Mouse (Mus musculus): Measurements from ENCODE around the gene Tbx6. TPM values are rescaled to one million over a fixed set of nuclear protein-coding genes. Genes with fewer than 3 reads are reported as not detected.
A peak's percentile ranks its signal among the peaks of the same experiment; 100 is the strongest.

The Tbx6 gene
- total RNA-seq (2021) = 1 to 10 TPM in 1 of 2 experiments, under 1 TPM in 1; 0.54 to 1.0 TPM
- long read RNA-seq, experiment 1 = 0 reads
- long read RNA-seq, experiment 2, partial matches to known transcripts = 1 of 3 reads
- long read RNA-seq, experiment 2, other reads (novel, unspliced or antisense) = 2 of 3 reads

DNA sequence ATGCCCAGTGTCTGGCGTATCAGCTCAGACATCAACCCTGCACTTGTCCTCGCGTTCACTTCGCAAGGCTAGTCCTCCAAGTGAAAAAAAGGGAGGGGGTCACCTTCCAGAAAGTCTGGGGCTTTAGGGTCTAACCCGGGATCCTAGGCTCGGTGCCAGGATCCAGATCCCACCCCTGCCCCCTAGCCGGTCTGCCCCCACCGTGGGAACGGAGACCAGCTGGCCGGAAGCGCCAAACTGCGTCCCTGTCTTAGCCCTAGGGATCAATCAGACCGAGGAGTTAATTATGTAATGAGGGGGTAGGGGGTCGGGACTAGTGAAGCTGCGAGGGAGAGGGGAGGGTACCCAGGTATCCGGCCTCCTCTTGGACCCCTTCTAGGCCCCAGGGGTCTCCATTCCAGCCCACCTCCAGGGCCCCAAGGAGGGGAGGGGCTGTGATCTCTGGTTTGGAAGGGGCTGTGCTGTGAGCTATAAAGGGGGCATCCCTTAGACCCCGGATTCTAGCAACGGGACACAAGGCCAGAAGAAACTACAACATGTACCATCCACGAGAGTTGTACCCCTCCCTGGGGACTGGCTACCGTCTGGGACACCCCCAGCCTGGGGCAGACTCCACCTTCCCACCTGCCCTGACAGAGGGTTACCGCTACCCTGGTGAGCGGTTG is at the start of gene Tbx6:
Gene Tbx6, plus strand, starts transcription at position 513 of the 665 bp plus-strand sequence.
- DNase-seq (ENCODE audit: low spot score in 2 of 2) = no peak
- TF ChIP-seq CTCF (conservative IDR thresholded peaks at IDR 0.05) = no peak
- Histone ChIP-seq H3K27ac (peak within 1 kb of the TSS; percentile 99), H3K4me3 (peak within 1 kb of the TSS; percentile 53)

DNA sequence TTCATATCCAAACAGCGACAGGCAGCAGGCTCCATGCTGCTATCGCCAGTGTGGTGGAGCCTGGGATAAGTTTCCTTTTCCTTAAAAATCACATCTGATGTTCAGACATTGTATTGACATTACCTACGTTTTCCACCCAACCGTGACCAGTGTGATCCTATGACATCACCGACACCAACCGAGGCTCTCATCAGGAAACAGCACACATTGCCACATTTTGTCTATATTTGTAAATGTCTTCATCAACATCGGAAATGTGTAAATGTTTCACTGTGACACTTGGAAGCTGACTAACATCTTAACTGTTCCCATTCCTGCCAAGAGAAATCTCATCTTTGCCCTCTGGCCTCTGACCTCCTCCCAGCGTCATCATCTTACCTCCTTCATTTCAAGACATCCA is 45.2 kb upstream of the Tbx6 start:
- no peak for DNase-seq (ENCODE audit: low spot score in 2 of 2)
- Histone ChIP-seq H3K4me3 (no peak overlapping the region), H3K27ac (no peak overlapping the region)
- no peak for TF ChIP-seq CTCF (conservative IDR thresholded peaks at IDR 0.05)

DNA sequence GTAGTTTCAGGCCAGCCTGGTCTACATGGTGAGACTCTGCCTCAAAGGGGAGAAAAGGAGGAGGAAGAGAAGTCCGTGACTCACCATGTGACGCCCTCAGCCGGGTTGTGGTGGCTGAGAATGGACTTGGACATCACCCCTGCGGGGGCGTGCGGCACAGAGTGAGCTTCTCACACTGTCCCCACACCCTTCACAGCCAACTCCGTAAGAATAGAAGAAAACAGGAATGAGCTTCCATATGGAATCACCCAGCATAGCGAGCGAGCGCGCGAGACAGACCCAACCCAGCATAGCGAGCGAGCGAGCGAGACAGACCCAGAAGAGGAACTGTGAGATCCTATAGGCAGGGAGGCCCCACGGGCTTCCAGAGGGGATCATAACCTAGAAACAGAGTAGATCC is 41.7 kb upstream of the Tbx6 start:
- Histone ChIP-seq H3K4me3 (peak overlapping the region; percentile 33; the same call in 1 of the 2 replicates), H3K27ac (no peak overlapping the region)
- no peak for TF ChIP-seq CTCF (conservative IDR thresholded peaks at IDR 0.05)
- no peak for DNase-seq (ENCODE audit: low spot score in 2 of 2)

DNA sequence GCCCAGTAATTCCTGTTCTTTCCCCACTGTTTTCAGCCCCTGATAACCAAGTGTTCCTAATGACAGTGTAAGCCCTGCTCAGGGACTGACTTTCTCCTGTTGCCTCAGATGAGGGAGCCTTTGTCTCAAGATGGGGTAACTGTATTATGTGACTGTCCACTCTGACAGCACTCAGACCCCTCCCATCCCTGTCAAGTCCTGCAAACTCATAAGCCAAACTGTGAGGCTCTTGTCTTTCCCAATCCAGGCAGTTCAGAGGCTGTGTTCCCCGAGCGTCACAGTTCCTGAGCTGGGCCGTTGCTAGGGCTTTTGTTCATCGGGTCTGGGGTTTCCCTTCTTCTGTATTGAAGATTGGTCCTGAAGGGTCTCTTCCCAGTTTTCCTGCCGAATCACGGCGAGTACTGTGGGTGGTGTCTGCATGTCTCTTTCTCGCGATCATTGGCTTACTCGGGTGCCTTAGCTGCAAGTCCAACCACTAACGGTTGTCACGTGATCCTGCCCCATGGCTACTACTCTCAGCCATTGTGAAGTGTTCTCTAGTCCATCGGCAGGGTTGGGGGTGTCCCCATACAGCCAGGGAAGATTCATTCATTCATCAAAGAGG is 41.0 kb upstream of the Tbx6 start:
- TF ChIP-seq CTCF (conservative IDR thresholded peaks at IDR 0.05) = no peak

DNA sequence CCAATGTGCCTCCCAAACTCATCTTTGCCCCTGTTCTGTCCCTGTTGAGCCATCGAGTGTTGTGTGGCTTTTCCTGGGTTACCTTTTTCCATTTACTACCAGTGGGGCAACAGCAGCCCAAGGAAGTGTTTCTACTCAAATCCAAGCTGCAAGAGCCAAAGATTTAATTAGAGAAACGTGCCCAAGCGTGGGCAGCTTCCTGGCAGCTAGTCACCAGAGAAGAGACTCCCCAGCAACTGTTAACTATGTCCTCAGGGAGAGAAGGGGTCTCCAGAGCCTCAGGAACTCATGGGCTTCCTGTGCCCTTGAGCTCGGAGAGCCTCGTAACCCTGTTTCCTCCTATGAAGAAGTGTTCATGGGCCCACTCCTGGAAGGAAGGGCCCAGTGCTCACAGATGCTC is 40.3 kb upstream of the Tbx6 start:
- H3K27ac ChIP-seq = no peak overlapping the region
- no peak overlapping the region for H3K4me3 ChIP-seq
- TF ChIP-seq CTCF (conservative IDR thresholded peaks at IDR 0.05) = no peak
- no peak for DNase-seq (ENCODE audit: low spot score in 2 of 2)

More for the DNA sequence above, 41.0 kb upstream of the Tbx6 start:
- no peak overlapping the region for H3K27ac ChIP-seq
- peak overlapping the region; percentile 33; the same call in 1 of the 2 replicates for H3K4me3 ChIP-seq
- DNase-seq (ENCODE audit: low spot score in 2 of 2) = no peak

DNA sequence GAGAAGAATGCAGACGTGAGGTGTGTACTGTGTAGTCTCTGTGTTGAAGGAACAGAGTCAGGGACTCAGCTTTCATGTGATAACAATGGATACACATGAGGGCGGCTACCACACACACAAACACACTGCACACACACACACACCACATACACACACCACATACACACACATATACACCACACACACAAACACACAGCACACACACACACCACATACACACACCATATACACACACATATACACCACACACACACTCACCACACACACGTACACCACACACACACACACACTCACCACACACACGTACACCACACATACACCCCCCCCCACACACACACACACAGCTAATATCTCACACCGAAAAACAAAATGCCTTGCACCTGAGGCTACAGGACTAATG is 39.8 kb upstream of the Tbx6 start:
- H3K27ac ChIP-seq = no peak overlapping the region
- DNase-seq (ENCODE audit: low spot score in 2 of 2) = no peak
- no peak for TF ChIP-seq CTCF (conservative IDR thresholded peaks at IDR 0.05)

DNA sequence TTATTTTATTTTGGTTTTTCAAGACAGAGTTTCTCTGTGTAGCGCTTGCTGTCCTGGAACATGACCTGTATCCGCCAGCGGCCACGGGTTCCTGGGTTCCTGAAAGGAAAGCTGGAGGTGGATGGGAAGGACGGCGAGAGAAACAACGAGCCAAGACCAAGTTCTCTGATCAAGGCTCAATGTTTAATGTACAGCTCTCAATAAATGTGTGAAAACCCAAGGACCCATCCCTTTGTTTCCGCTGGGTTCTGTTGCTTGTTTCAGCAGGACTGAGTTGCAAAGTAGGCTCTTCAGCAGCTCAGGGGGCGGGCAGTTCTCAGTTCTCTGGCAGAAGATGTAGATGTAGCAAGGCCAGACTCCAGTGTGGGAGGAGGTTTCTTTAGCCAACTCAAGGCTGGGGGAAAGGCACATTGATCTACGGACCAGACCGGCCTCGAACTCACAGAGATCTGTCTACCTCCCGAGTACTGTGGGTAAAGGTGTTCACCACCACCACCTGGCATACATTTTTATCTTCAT is 39.3 kb upstream of the Tbx6 start:
- DNase-seq (ENCODE audit: low spot score in 2 of 2) = no peak
- Histone ChIP-seq H3K27ac (no peak overlapping the region), H3K4me3 (no peak overlapping the region)
- no peak for TF ChIP-seq CTCF (conservative IDR thresholded peaks at IDR 0.05)

More for the DNA sequence above, 39.8 kb upstream of the Tbx6 start:
- H3K4me3 ChIP-seq = no peak overlapping the region

DNA sequence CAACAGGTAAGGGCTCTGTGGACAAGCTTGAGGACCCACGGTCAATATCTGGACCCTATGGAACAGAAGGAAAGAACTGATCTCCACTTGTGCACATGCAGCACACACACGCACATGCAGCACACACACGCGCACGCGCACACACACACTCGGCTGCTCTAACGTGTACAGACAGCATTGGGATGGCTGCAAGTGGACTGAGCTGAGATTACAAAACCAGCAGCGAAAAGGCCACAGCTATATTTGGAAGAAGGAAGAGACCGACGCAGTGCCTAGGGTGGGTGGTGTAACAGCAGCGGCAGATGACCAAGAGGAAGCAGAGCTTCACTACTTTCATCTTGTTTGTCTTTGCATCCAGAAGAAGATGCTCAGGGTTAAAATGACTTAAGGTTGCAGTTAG is 35.2 kb upstream of the Tbx6 start:
- no peak overlapping the region for H3K4me3 ChIP-seq
- DNase-seq (ENCODE audit: low spot score in 2 of 2) = no peak
- peak overlapping the region; percentile 61; the same call in 1 of the 2 replicates for H3K27ac ChIP-seq
- TF ChIP-seq CTCF (conservative IDR thresholded peaks at IDR 0.05) = no peak

DNA sequence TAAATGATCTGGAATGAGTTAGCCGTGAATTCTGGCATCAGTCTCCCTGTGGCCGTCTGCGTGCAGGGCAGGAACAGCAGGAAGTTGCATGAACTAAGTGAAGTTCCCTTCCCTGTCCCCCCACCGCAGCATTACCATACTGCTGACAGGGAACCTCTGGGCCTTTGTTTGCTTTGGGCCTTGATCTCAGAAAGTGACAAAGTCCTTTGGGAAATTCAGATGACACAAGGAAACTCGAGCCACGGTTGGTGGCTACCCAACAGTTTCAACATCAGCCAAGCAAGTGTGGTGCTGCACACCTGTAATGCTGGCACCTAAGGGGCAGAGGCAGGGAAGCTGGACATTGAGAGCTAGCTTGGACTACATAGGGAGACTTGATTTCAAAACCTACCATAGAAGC is 34.5 kb upstream of the Tbx6 start:
- Histone ChIP-seq H3K4me3 (no peak overlapping the region), H3K27ac (peak overlapping the region; percentile 61; the same call in 1 of the 2 replicates)
- no peak for DNase-seq (ENCODE audit: low spot score in 2 of 2)
- TF ChIP-seq CTCF (conservative IDR thresholded peaks at IDR 0.05) = no peak

DNA sequence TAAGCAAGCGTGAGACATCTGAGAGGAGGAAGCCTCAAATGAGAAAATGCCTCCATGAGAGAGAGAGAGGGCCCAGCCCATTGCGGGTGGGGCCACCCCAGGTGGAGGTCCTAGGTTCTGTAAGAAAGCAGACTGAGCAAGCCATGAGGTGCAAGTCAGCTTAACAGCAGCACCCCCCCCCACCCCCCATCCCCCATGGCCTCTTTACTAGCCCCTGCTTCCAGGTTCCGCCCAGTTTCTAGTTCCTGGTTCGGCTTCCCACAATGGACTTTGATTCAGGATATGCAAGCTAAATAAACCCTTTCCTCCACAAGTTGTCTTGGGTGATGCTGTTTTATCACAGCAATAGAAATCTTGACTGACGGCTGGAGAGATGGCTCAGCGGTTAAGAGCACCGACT is 32.5 kb upstream of the Tbx6 start:
- TF ChIP-seq CTCF (conservative IDR thresholded peaks at IDR 0.05) = no peak
- no peak for DNase-seq (ENCODE audit: low spot score in 2 of 2)
- H3K27ac ChIP-seq = no peak overlapping the region
- H3K4me3 ChIP-seq = no peak overlapping the region

DNA sequence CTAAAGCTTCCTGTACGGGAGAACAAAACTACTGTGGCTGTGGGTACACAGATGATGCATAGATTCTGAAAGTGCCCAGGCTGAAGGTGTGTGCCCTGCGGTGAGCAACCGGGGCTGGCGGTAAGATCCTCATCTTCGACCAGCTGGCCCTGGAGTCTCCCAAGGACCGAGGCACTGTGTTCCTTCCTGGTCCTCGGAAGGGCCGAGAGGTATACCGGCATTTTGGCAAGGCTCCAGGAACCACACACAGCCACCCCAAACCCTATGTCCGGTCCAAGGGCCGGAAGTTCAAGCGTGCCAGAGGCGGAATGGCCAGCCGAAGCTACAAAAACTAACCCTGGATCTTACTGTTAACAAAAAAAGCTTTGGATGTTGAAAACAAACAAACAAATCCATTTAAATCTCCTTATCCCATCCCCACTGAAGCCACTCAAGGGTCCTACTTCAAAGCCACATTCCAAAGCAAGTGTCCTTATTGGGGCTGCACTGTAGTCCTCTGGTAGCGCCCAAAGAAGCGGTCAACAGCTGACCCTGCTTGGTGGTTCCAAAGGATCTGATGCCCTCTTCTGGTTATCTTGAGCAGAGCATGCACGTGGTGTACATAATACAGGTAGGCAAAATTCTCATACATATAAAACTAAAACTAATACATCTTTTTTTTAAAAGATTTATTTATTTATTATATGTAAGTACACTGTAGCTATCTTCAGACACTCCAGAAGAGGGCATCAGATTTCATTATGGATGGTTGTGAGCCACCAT is 31.5 kb upstream of the Tbx6 start:
- Histone ChIP-seq H3K27ac (no peak overlapping the region), H3K4me3 (no peak overlapping the region)
- DNase-seq (ENCODE audit: low spot score in 2 of 2) = no peak
- peak; percentile 51 for TF ChIP-seq CTCF (conservative IDR thresholded peaks at IDR 0.05)

DNA sequence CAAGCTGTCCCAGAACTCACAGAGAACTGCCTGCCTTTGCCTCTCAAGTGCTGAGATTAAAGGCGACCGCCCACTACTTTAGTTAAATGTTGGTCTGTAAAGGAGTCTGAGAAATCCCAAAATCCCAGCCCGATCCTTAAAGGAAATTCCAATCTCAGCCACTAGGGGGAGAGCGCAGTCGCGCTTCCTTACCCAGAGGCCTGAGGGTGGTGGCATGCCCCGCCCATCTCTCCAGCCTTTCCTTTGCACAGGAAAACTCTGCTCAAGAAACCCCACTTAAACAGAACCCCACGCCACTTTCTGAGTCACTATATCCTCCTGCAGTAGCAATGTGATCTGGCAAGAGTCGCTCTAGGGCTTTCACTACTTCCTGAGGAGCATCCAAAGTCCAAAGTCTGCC is 26.4 kb upstream of the Tbx6 start:
- H3K27ac ChIP-seq = peak overlapping the region; percentile 15; the same call in 1 of the 2 replicates
- H3K4me3 ChIP-seq = no peak overlapping the region
- DNase-seq (ENCODE audit: low spot score in 2 of 2) = peak in 1 of 2 experiments; percentile 83
- TF ChIP-seq CTCF (conservative IDR thresholded peaks at IDR 0.05) = peak; percentile 95

DNA sequence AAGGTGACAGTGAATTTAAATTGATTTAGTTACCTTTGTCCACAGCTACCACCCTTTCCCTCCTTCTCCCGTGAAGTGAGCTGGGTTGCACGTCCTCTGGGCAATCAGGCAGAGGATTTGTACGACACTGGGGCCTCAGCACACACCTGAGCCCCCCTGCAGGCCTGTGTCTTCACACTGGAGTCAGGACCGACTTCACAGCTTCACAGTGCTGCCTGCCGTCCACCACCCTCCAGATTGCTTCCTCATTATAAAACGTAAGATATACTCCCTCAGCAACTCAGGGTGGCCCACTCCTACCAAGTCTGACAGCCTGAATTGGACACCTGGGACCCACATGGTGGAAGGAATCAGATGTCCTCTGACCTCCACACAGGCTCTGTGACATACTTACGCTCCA is 22.7 kb upstream of the Tbx6 start:
- no peak for TF ChIP-seq CTCF (conservative IDR thresholded peaks at IDR 0.05)
- Histone ChIP-seq H3K27ac (peak overlapping the region; percentile 83), H3K4me3 (no peak overlapping the region)
- DNase-seq (ENCODE audit: low spot score in 2 of 2) = no peak

Measured in layer of hippocampus, adult 2 months (tissue).